Mouse (Mus musculus): ENCODE data around the gene Gm20479. TPM values are rescaled to one million over a fixed set of nuclear protein-coding genes. Genes with fewer than 3 reads are reported as not detected.

Gm20479 gene
- 0.32 TPM in 1 of 2 replicates, not detected in the other for polyA plus RNA-seq (2012; rRNA removed)
- polyA plus RNA-seq (2014; fragmentation: Nextera tagmentation; extraction: Ambion mirVana), result not detected in 2 replicates

GRCm38 (mm10) chr7:27356861-27357594 is at the start of gene Gm20479:
TSS of gene Gm20479 (minus strand) at chr7:27357419.
- Histone ChIP-seq H3K27ac (replicated peaks; ENCODE audit: low read depth, low read length) (no peak within 1 kb of the TSS), H3K27me3 (ENCODE audit: control insufficient read depth, insufficient read depth, low read length) (peaks cover 16% of the 10 kb centered on the region), H3K4me2 (replicated peaks; ENCODE audit: low read depth, low read length, severe bottlenecking) (peak within 1 kb of the TSS; percentile 68), H3K4me1 (ENCODE audit: control insufficient read depth, insufficient read depth, low read length) (peaks cover 21% of the 10 kb centered on the region), H3K9ac (ENCODE audit: low read depth, low read length, severe bottlenecking) (peak within 1 kb of the TSS; percentile 38; the same call in 1 of the 2 replicates), H3K9me3 (ENCODE audit: control insufficient read depth, low read length) (no peaks in the 10 kb centered on the region), H3K36me3 (ENCODE audit: control insufficient read depth, insufficient read depth, low read length) (peaks cover 11% of the 10 kb centered on the region; the same call in 1 of the 2 replicates), H3K4me3 (replicated peaks; ENCODE audit: low read length) (peak within 1 kb of the TSS; percentile 68)
- 7% methylated on average over 27 of the region's 27 CpGs for WGBS
- no peak for DNase-seq (ENCODE audit: low spot score)
- ATAC-seq (ENCODE audit: low FRiP score, low read depth), result no peak
- TF ChIP-seq POLR2A (IDR thresholded peaks at IDR 0.05; ENCODE audit: borderline replicate concordance, extremely low read depth, insufficient read depth, insufficient read length), result no peak

DNA sequence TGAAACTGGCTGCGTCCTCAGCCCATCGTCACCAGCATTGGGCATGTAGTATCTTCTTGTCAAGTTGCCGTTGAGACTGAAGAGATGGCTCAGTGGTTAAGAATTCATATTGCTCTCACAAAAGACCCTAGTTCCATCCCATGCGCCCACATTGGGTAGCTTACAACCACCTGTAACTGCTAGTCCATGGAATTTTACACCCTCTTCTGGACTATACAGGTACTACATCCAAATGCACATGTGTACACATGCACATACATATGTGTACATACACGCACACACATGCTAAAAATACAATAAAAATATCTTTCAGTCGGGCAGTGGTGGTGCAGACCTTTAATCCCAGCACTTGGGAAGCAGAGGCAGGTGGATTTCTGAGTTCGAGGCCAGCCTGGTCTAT is 49.3 kb upstream of the Gm20479 start:
- ATAC-seq (ENCODE audit: low FRiP score, low read depth) (no peak), DNase-seq (ENCODE audit: low spot score) (no peak)
- Histone ChIP-seq H3K4me3 (replicated peaks; ENCODE audit: low read length) (no peak overlapping the region), H3K36me3 (ENCODE audit: control insufficient read depth, insufficient read depth, low read length) (no peaks in the 10 kb centered on the region), H3K4me1 (ENCODE audit: control insufficient read depth, insufficient read depth, low read length) (no peaks in the 10 kb centered on the region), H3K4me2 (replicated peaks; ENCODE audit: low read depth, low read length, severe bottlenecking) (no peak overlapping the region), H3K27me3 (ENCODE audit: control insufficient read depth, insufficient read depth, low read length) (peaks cover 75% of the 10 kb centered on the region), H3K9ac (ENCODE audit: low read depth, low read length, severe bottlenecking) (no peak overlapping the region), H3K9me3 (ENCODE audit: control insufficient read depth, low read length) (peaks cover 6% of the 10 kb centered on the region; the same call in 1 of the 2 replicates), H3K27ac (replicated peaks; ENCODE audit: low read depth, low read length) (no peak overlapping the region)
- WGBS, result 81% methylated on average over 7 of the region's 7 CpGs
- no peak for TF ChIP-seq POLR2A (IDR thresholded peaks at IDR 0.05; ENCODE audit: borderline replicate concordance, extremely low read depth, insufficient read depth, insufficient read length)

DNA sequence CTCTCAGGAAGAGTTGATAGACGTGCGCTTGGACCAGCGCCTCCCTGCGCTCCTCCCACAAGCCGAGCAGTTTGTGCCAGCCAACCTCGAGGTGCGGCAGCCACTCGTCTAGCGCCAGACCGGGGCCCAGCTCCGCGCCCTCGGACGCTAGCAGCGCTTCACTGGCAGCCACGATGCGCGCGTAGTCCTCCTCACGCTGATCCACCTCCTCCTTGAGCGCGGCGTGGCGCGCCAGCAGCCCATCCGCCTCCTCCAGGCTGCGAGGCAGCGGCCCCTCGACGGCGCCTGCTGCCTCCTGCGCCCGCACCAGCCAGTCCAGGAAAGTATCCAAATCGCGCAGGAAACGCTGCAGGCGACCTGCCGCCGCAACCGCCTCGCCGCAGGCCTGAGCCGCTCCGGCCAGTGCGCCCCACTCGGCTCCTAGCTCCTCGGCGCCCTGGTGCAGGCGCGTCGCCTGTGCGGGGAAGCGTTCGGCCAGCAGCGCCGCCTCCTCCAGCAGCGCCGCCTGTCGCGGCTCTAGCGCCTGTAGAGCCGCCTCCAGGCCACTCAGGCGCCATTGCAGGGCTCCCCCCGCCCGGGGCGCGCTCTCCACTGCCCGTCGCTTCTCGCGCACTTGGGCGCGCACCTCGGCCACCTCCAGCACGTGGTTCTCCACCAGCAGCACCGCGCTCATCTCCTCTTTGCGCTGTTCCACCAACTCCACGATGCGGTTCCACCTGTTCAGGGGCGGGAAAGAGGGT is 47.2 kb upstream of the Gm20479 start:
- Histone ChIP-seq H3K9me3 (ENCODE audit: control insufficient read depth, low read length) (peaks cover 6% of the 10 kb centered on the region; the same call in 1 of the 2 replicates), H3K4me2 (replicated peaks; ENCODE audit: low read depth, low read length, severe bottlenecking) (0 out of 2 replicates have a peak overlapping the region, but pooled peaks have one; percentile 15), H3K4me3 (replicated peaks; ENCODE audit: low read length) (peak overlapping the region; percentile 11), H3K4me1 (ENCODE audit: control insufficient read depth, insufficient read depth, low read length) (no peaks in the 10 kb centered on the region), H3K9ac (ENCODE audit: low read depth, low read length, severe bottlenecking) (no peak overlapping the region), H3K27ac (replicated peaks; ENCODE audit: low read depth, low read length) (no peak overlapping the region), H3K36me3 (ENCODE audit: control insufficient read depth, insufficient read depth, low read length) (no peaks in the 10 kb centered on the region), H3K27me3 (ENCODE audit: control insufficient read depth, insufficient read depth, low read length) (peaks cover 79% of the 10 kb centered on the region)
- TF ChIP-seq POLR2A (IDR thresholded peaks at IDR 0.05; ENCODE audit: borderline replicate concordance, extremely low read depth, insufficient read depth, insufficient read length), result no peak
- no peak for ATAC-seq (ENCODE audit: low FRiP score, low read depth)
- 7% methylated on average over 55 of the region's 81 CpGs for WGBS
- no peak for DNase-seq (ENCODE audit: low spot score)

DNA sequence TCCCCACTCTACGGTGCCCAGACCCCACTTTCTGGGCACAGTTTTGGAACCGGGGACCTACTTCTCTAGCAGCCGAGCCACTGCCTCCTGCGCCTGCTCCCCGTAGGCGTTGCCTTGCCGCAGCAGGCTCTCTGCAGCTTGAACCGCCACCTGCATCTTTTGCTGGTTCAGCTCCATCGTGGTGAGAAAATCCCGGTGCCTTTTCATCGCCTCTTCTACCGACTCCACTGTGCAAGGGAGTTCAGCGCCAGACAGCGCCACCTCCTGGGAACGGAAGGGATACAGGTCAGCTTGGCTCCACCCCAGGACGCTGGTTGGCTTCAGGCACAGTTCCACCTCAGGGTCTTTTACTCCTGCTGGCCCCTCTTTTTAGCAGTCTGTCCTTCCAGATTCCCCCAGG is 45.5 kb upstream of the Gm20479 start:
- DNase-seq (ENCODE audit: low spot score), result peak; percentile 25

DNA sequence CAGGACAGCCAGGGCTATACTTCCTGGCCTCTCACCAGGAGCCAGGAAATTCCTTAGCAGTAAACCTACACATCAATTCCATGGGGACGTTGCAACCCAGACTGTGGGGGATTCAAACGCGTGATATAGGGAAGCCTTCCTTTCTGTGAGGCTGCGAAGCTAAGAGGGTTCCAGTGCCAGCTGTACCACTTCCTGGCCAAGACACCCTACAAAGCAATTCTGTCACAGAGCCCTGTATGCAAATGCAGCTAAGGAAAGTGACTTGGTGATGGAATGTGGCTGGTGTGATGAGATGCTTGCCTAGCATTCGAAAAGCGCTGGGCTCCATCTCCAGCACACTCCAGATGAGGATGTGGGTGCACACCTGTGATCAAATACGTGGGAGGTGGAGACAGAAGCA is 43.3 kb upstream of the Gm20479 start:
- H3K9ac ChIP-seq (ENCODE audit: low read depth, low read length, severe bottlenecking), result no peak overlapping the region
- H3K4me1 ChIP-seq (ENCODE audit: control insufficient read depth, insufficient read depth, low read length), result peaks cover 4% of the 10 kb centered on the region; the same call in 1 of the 2 replicates
- H3K4me2 ChIP-seq (replicated peaks; ENCODE audit: low read depth, low read length, severe bottlenecking), result no peak overlapping the region
- no peak for TF ChIP-seq POLR2A (IDR thresholded peaks at IDR 0.05; ENCODE audit: borderline replicate concordance, extremely low read depth, insufficient read depth, insufficient read length)
- ATAC-seq (ENCODE audit: low FRiP score, low read depth) (no peak), DNase-seq (ENCODE audit: low spot score) (no peak)
- H3K4me3 ChIP-seq (replicated peaks; ENCODE audit: low read length), result no peak overlapping the region
- peaks cover 70% of the 10 kb centered on the region for H3K27me3 ChIP-seq (ENCODE audit: control insufficient read depth, insufficient read depth, low read length)
- H3K36me3 ChIP-seq (ENCODE audit: control insufficient read depth, insufficient read depth, low read length), result no peaks in the 10 kb centered on the region
- 0 out of 2 replicates have a peak, but pooled peaks cover 6% of the 10 kb centered on the region for H3K9me3 ChIP-seq (ENCODE audit: control insufficient read depth, low read length)
- no peak overlapping the region for H3K27ac ChIP-seq (replicated peaks; ENCODE audit: low read depth, low read length)
- WGBS, result 76% methylated on average over 7 of the region's 7 CpGs

More for the DNA sequence above, 45.5 kb upstream of the Gm20479 start:
- Histone ChIP-seq H3K27me3 (ENCODE audit: control insufficient read depth, insufficient read depth, low read length) (peaks cover 70% of the 10 kb centered on the region), H3K36me3 (ENCODE audit: control insufficient read depth, insufficient read depth, low read length) (no peaks in the 10 kb centered on the region), H3K9ac (ENCODE audit: low read depth, low read length, severe bottlenecking) (no peak overlapping the region), H3K9me3 (ENCODE audit: control insufficient read depth, low read length) (peaks cover 6% of the 10 kb centered on the region; the same call in 1 of the 2 replicates), H3K4me2 (replicated peaks; ENCODE audit: low read depth, low read length, severe bottlenecking) (no peak overlapping the region), H3K4me3 (replicated peaks; ENCODE audit: low read length) (no peak overlapping the region), H3K4me1 (ENCODE audit: control insufficient read depth, insufficient read depth, low read length) (no peaks in the 10 kb centered on the region), H3K27ac (replicated peaks; ENCODE audit: low read depth, low read length) (no peak overlapping the region)
- 15% methylated on average over 16 of the region's 16 CpGs for WGBS
- no peak for TF ChIP-seq POLR2A (IDR thresholded peaks at IDR 0.05; ENCODE audit: borderline replicate concordance, extremely low read depth, insufficient read depth, insufficient read length)
- ATAC-seq (ENCODE audit: low FRiP score, low read depth), result no peak

Data from limb, embryonic 14.5 days (tissue).